ENCODE assay signal across 15 mouse cellular contexts in genomic region chr16:35479301-35479700, GRCm38 (mm10). TPM values are rescaled to one million over a fixed set of nuclear protein-coding genes. Genes with fewer than 3 reads are reported as not detected.
DNase-seq lines count a peak whose midpoint lies in the region; ATAC-seq and TF ChIP-seq lines count a peak whose summit lies in the region.
"Had no signal": no experiment of that assay in that cellular context is flagged by ENCODE, and none has a peak within 500 bp of the region (broad histone marks: within the 10 kb centered on the region; RNA-seq: fewer than 3 reads in every experiment).

No protein-coding gene starts in this region.

- no peaks in the 10 kb centered on the region for H3K36me3 ChIP-seq in kidney, adult 2 months (ENCODE audit: control insufficient read depth, insufficient read depth, low read length)
- H3K36me3 ChIP-seq in midbrain, embryonic 15.5 days (replicated peaks), result no peaks in the 10 kb centered on the region
- H3K36me3 ChIP-seq in midbrain, embryonic 10.5 days, result 0 out of 2 replicates have a peak, but pooled peaks cover 3% of the 10 kb centered on the region

- 0 out of 2 replicates have a peak, but pooled peaks cover under 1% of the 10 kb centered on the region for H3K4me1 ChIP-seq in kidney, adult 2 months (ENCODE audit: control insufficient read depth, insufficient read depth, low read length)
- peaks cover 9% of the 10 kb centered on the region for H3K4me1 ChIP-seq in midbrain, embryonic 15.5 days
- peaks cover 8% of the 10 kb centered on the region for H3K4me1 ChIP-seq in midbrain, embryonic 10.5 days

- TF ChIP-seq CTCF in kidney, adult 2 months (conservative IDR thresholded peaks at IDR 0.05; ENCODE audit: insufficient read depth, insufficient read length, low read depth, low read length), result no peak

- H3K9me3 ChIP-seq in midbrain, embryonic 15.5 days, result no peaks in the 10 kb centered on the region
- no peaks in the 10 kb centered on the region for H3K9me3 ChIP-seq in midbrain, embryonic 10.5 days (replicated peaks)
- H3K9me3 ChIP-seq: heart, embryonic 13.5 days; liver, embryonic 13.5 days had no signal

- H3K27ac ChIP-seq in kidney, adult 2 months (ENCODE audit: insufficient read depth, low read depth, low read length), result no peak overlapping the region
- 0 out of 2 replicates have a peak overlapping the region, but pooled peaks have one; percentile 25 for H3K27ac ChIP-seq in midbrain, embryonic 15.5 days
- H3K27ac ChIP-seq in midbrain, embryonic 10.5 days (replicated peaks), result no peak overlapping the region
- H3K27ac ChIP-seq: heart, embryonic 13.5 days; liver, embryonic 13.5 days had no signal

- H3K4me2 ChIP-seq in midbrain, embryonic 15.5 days, result no peak overlapping the region
- H3K4me2 ChIP-seq: heart, embryonic 13.5 days; liver, embryonic 13.5 days had no signal

- no peak for TF ChIP-seq POLR2A in kidney, adult 2 months (IDR thresholded peaks at IDR 0.05; ENCODE audit: low read depth, low read length)

- no peak overlapping the region for H3K9ac ChIP-seq in midbrain, embryonic 15.5 days
- H3K9ac ChIP-seq: heart, embryonic 13.5 days; liver, embryonic 13.5 days had no signal

- ATAC-seq in midbrain, embryonic 15.5 days (replicated peaks), result no peak

- no peak overlapping the region for H3K4me3 ChIP-seq in kidney, adult 2 months (ENCODE audit: insufficient read depth, low read depth, low read length)
- H3K4me3 ChIP-seq in midbrain, embryonic 15.5 days, result no peak overlapping the region
- no peak overlapping the region for H3K4me3 ChIP-seq in midbrain, embryonic 10.5 days
- H3K4me3 ChIP-seq: erythroblast, embryonic 14.5 days; heart, embryonic 13.5 days; liver, embryonic 13.5 days; megakaryocyte, embryonic 14.5 days had no signal

- H3K27me3 ChIP-seq in kidney, adult 2 months (replicated peaks; ENCODE audit: control insufficient read depth, insufficient read depth, low read length), result no peaks in the 10 kb centered on the region
- H3K27me3 ChIP-seq in midbrain, embryonic 15.5 days (replicated peaks), result no peaks in the 10 kb centered on the region
- H3K27me3 ChIP-seq in midbrain, embryonic 10.5 days (ENCODE audit: low read depth, poor library complexity, severe bottlenecking), result no peaks in the 10 kb centered on the region
- H3K27me3 ChIP-seq: heart, embryonic 13.5 days; liver, embryonic 13.5 days; megakaryocyte, embryonic 14.5 days had no signal

- 61% methylated on average over 6 of the region's 6 CpGs for WGBS in kidney, adult 2 months
- WGBS in midbrain, embryonic 15.5 days, result 60% methylated on average over 5 of the region's 6 CpGs
- 87% methylated on average over 6 of the region's 6 CpGs for WGBS in midbrain, embryonic 10.5 days

- DNase-seq in cerebellum, postnatal 14 days, result peak; percentile 72 to 77
- no peak for DNase-seq in cerebellum, adult 11 months
- DNase-seq in kidney, adult 2 months, result peak; percentile 36
- no peak for DNase-seq in kidney, adult 18-20 months
- DNase-seq in midbrain, embryonic 10.5 days (ENCODE audit: low spot score), result no peak
- DNase-seq in ovary, postnatal 14 days (ENCODE audit: low spot score), result peak; percentile 31
- DNase-seq in urinary bladder, adult 2 months (ENCODE audit: low spot score), result no peak
- DNase-seq: kidney, postnatal 14 days; layer of hippocampus, postnatal 36 days; liver, embryonic 13.5 days; thymus, postnatal 14 days had no signal

RNA-seq across cellular contexts. Expression of gene Pdia5, which starts 11.4 kb away (rescaled TPM):
- 15.4 and 15.6 TPM in 2 replicates for polyA plus RNA-seq in kidney, adult 2 months (2012; rRNA removed)
- polyA plus RNA-seq in midbrain, embryonic 15.5 days (2015; fragmentation: Nextera tagmentation; extraction: Ambion mirVana), result 12.4 and 13.9 TPM in 2 replicates
- 20.9 and 24.5 TPM in 2 replicates for polyA plus RNA-seq in midbrain, embryonic 10.5 days (2016; fragmentation: Nextera tagmentation; extraction: Ambion mirVana)
- 15.6 and 18.6 TPM in 2 replicates for polyA plus RNA-seq in urinary bladder, adult 2 months (2012; rRNA removed)

Comparison
In these comparisons a context has a peak if more than half of its experiments do, and no peak if none do; other contexts are left out.
1. DNase-seq: peak in cerebellum, postnatal 14 days (2 of 2), kidney, adult 2 months (single experiment) and ovary, postnatal 14 days (single experiment); none in cerebellum, adult 11 months (single experiment), kidney, adult 18-20 months (single experiment), midbrain, embryonic 10.5 days (single experiment) and urinary bladder, adult 2 months (single experiment).